Mouse (Mus musculus): ENCODE measurements at regions not wholly inside any gene's neighbourhood (a gene's known extent, or its start where the extent isn't known, plus 50 kb on each side); places are given as distances from the start of the nearest gene placed in this dataset.
A peak's percentile ranks its signal among the peaks of the same experiment; 100 is the strongest.

DNA sequence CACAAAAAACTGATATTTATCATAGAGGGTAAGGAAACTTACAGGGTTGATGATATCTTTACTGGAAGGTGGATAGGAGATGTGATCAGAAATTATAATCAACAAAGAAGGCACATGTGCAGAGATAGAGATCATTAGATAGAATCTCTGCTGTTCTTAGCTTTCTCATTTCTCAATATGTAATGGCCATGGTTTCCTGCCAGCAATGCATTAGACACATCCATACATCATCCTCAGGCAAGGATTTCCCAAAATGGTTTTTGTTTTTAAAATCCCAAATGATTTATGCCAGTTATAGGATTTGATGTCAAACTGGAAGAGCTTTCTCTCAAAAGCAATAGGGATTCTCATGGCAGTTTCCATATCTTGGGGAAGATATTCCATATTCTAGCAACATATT lies 52.0 kb upstream of the C030005K15Rik start:
- DNase-seq (ENCODE audit: low read depth, low spot score): no peak

DNA sequence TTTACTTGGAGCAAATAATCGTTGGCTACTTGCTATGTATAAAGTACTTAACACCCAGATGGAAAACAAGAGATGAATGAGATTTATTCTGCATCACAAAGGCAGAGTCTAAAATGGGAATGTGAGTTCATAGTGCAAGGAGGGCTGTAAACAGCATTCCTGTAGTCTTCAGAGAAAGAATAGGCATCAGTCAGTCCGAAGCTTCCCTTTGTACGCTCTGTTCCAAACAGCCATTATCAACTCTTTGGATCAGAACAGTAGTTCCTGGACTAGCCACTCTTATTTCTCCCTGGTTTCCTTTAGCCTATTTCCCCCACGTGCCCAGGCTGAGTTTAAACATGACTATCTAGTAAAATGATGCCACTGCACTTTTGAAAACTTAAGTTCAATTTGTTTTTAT lies 52.8 kb upstream of the C030005K15Rik start:
- no peak for DNase-seq (ENCODE audit: low read depth, low spot score)

DNA sequence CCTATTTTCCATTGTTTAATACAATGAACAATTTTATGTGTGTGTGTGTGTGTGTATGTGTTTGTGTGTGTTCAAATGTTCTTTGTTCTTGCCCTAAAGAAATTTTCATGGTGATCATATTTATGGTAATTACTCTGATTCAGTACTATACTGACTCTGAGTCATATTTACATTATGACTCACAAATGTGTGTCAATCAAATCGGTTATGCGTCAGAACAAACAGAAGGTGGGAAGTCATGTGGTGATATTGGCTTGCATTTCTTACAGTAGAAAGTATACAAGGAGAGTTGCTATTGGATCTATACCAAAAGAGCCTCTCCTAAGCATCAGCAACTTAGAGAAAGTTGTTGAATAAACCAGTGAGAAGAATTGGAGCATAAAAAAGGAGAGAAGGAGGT lies 67.2 kb upstream of the C030005K15Rik start:
- no peak for DNase-seq (ENCODE audit: low read depth, low spot score)

DNA sequence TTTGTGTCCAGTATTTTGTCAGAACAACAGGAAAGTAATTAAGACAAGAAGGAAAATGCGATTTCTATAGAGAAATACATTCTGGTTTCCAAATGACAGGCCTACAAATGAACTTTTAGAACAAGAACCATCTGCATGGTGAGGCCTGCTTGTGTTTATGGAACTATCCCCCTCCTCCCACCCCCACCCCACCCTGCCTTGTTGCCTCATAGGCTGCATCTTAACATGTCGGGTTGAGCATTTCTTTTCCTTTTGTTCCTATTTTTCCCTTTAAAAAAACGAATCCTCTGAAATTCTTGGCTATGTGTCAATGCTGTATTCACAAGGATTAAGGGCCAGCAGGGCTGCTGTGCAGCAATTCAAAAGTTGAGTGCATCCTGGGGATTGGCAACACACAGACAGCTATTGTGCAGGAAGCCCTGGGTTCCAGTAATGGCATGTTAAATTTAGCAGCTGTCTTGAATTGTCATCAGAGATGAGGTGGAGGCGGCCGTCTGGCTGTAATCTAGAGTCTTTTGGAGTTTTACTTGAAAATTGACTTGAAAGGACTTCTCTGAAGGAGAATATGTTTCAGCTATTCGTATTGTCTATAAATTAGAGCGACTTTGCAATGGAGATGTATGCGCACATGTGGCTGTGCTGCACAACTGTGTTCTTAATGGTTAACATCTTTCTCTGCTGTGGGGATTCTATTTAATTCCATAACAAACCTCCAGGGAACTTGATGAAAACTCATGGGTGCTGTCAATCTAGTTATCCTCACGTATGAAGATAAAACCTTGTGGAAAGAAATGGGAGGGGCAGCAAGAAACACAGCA lies 75.1 kb upstream of the C030005K15Rik start:
- no peak for DNase-seq (ENCODE audit: low read depth, low spot score)

DNA sequence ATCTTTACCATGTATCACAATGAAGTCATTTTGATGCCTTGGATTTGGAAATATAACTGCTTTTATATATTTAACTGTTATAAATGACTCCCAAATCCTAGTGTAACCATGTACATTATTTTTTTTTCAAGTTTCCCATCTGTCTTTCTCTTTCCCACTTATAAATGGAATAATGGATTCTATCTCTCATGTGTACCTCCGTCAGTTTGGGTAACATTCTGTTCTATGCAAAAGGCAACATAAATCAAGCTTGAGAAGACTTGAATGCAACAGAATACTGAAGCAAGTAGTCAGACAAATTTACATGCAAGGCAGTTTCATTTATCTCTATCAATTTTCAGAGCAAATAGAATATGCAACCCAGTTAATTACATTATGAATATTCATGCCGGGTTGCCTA lies 81.4 kb upstream of the C030005K15Rik start:
- no peak for DNase-seq (ENCODE audit: low read depth, low spot score)

DNA sequence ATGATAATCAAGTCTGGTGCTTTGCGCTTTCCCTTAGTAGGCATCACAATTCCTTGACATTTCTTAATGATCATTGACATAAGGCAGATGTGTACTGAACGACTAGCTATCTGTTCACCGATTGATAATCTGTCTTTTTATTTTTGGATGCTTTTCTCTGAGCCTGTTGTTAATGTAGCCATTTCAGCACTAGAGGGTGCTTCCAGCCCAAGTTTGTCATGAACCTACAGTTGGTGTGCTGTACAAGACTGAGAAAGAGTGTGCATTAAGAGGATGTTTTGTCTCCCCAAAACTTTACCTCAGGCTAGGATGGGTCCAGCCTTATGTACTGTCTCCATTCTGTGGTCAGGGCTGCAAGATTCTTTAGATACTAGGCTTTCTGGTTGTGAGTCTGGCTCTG lies 116.0 kb upstream of the C030005K15Rik start:
- no peak for DNase-seq (ENCODE audit: low read depth, low spot score)

DNA sequence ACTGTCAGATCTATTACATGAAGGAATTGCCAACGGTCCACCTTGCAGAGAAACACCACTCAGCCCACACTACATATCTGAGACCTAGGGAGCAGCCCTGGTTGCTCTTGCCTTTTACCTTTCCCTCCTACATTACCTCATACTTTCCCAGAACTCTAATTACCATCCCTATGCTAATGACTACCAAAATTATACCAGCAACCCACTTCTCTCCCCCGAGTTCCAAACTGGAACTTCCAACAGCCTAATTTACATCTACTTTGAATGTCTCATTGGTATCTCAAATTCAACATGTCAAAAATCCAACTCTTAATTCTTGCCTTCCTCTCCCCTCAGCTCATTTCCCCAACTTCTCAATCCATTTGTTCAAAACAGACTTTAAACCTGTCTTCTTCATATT lies 124.9 kb upstream of the C030005K15Rik start:
- no peak for DNase-seq (ENCODE audit: low read depth, low spot score)

DNA sequence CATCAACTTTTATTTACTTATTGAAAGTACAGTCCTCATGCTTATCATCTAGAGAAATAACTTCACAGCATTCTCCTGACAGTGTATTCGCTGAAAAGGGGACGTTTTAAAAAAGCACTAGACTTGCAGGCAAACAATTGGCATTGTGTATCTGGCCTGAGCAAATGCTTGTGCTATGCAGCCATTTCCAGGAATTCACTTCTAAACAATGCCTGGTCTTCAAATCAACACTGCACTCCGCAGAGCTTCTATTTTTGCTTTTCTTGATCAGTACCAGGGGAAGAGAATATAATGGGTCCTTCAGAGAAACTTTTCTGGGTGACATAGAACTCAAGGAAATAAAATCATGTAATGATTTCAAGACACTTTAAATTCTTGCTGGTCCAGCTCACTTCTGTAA lies 150.5 kb upstream of the C030005K15Rik start:
- DNase-seq (ENCODE audit: low read depth, low spot score): no peak

DNA sequence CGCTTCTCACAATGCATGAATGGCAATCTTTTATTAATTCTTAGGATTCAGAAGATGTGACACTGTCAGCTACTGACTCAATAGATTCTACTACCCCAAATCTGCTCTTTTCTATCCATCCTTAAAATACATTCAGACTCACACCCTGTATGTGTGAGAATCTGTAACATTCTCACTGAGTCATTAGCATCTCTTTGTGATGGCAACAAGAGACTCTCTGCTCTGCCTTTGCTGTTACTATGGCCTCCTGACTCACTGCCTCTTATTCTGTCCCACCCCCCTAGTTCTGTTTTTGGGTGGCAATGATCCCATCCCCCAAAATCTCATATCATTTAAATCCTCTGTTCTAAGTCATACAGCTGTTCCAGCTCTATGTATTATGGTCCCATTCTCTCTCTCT lies 159.5 kb upstream of the C030005K15Rik start:
- DNase-seq (ENCODE audit: low read depth, low spot score): no peak

DNA sequence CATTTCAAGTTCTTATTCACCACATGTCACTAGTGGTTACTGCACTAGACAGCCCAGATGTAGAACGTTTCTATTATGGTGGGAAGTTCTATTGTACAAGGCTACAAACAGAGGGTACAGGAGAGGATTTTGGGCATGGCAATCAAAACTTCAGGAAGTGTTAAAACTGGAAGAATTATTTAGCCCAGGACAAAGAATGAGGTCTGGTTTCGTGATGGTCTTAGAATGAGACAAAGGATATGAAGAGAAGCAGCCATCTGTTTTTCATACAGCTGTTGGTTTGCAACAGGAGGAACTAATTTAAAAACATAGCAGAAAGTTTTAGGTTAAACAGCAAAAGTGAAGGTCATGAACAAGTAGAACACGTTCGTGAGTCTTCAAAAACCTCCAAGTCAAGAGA lies 179.2 kb upstream of the C030005K15Rik start:
- DNase-seq (ENCODE audit: low read depth, low spot score): no peak

DNA sequence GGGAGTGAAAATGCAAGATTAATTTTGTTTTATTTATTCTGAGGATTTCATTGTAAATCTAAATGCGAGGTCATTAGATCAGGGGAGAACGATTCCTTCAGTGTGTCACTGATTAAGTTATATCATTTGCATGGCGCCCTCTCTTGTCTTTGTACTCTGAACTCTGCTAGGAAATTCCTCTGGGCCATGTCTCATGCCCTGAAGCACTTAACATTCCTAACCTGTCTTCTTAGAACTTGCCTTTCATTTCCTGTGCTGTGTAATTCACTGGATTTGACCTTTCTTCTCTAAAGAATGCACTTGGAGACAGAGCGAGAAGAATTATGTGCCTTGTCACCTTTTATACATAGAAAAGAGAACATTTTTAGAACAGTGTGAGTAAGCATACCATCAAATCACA lies 199.0 kb upstream of the C030005K15Rik start:
- DNase-seq (ENCODE audit: low read depth, low spot score): peak; percentile 4

DNA sequence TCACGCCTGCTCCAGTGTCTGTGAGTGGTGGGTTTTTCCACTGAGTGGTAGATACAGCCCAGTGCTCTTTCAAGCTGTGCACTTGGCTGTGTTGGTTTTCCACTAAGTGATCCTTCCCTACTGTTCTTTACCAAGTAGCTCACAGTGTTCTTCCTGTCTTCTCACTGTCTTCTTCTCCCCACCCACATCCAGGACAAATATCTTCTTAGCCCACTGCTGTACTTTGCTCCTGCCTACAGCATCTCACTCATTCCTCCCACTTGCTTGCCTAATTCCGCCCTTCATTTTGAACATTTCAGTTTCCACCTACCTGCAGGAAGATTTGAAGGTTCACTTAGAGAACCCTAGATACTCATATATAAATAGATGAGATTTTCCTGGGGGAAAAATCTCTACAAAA lies 213.8 kb upstream of the C030005K15Rik start:
- no peak for DNase-seq (ENCODE audit: low read depth, low spot score)

DNA sequence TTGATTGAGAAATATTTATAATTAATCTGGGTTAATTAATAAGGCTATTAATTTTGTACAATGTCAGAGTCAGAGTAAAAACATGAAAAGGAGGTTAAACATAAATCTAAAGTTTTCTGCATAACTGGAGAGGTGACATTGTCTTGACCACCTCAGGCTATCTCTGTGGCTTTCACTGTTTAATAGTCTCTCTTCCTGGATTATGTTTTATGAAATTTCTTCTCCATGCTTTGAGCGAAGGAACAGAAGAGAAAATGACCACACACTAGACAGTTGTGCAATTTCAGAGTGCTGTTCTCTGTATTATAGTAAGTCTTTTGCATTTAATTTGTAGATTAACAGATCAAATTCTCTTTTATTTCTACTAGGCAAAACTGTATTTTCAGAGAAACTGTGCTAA lies 239.3 kb upstream of the C030005K15Rik start:
- DNase-seq (ENCODE audit: low read depth, low spot score): no peak

DNA sequence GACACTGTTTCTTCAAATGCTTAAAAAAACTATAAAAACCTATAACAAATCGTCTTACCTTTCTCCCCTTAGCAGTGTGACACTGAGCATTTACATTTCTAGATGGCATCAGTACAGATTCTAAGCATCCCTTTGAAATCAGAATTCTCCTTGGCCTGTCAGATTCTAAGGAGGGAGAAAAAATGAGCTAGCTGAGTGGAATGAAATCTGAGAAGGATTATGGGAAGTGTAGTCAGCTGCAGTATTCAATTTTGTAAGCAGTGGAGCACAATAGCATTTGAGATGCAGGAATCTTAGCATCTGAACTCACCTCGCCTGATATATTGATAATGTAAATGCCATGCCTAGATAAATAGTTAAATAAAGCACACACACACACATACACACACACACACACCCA lies 240.4 kb upstream of the C030005K15Rik start:
- no peak for DNase-seq (ENCODE audit: low read depth, low spot score)

DNA sequence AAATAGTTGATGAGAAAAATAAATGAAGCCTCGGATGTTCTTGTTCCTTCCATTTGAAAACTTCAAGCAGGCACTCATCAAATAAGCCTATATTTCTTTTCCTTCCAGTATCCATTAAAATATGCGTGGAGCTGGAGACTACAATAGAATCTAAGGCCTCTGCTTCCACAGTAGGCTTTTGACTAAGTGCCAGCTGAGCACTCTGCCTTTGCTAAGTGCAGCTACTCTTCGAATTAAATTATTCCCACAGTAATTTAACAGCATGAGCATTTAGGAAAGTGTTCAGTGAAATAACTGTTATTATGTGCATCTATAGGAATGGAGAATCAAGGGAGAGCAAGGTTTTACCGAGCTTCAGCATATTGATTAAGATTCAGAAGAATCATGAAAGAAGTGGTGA lies 280.5 kb upstream of the C030005K15Rik start:
- DNase-seq (ENCODE audit: low read depth, low spot score): no peak

DNA sequence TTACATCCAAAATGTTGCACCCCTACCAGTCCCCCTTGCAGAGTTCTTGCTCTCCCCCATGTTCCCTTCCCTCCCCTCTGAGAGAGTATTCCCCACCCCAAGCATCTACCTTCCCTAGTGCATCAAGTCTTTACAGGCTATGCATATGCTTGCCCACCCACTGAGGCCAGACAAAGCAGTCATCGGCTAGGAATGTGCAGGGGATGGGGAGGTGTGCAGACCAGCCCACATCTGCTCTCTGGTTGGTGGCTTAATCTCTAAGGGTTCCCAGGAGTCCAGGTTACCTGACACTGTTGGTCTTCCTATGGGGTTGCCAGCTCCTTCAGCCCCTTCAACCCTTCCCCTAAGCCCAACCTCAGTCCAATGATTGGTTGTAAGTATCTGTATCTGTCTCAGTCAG lies 281.8 kb upstream of the C030005K15Rik start:
- DNase-seq (ENCODE audit: low read depth, low spot score): peak; percentile 93

DNA sequence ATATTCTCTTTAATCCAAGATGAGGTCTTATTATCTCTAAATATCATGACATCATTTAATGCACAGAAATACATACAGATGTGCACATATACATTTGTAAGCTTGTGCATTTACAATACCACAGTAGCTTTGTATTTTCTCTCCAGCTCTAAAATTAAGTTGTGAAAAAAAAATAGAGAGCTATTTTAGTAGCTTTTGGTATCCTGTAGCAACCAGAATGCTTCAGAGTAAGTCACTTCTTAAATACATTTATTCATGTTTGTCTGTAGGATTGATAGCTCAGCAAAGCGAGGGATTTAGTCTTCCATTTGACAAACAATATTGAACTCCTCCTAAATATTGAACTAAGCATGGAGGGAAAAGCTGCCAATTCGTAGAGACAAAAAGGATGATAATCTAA lies 286.4 kb upstream of the C030005K15Rik start:
- DNase-seq (ENCODE audit: low read depth, low spot score): no peak

DNA sequence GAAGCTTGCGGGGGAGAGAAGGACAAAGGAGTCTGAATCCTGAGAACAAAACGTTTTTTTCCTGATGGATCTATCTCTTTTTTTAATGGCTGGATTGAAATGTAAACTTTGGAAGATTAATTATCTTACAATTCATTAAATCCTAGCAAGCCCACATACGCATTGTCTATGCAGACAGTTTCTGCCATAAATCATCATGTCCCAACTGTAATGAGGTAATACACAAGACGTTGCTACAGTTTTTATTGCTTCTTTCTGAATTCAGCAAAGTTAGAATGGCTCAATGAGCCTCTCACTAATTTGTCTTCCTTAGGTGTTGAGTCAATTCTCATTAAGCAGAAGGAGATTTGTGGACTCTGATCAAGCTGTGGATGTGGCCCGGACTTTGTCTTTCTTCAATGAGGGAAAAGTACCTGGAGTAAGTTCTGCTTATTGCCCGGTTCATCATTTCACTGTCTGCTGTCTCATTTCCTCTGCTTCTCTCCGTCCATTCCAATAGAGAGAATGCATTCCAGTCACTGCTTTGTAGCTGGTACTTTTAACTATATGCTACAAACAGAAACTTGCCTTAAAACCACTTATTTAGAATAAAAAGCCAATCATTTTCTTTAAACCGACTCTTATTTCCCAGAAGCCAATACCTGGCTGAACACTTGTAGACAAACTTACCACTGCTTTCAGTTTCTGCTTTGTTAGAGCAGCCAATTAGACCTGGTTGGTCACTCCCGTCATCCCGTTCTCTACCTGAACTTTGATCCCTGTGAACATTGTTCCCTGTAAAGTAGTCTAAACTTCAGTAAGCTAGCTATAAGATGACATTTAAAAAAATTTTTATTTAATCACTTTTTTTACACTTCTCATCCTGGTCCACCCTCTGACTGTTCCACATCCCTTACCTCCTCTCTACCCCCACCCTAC lies 288.7 kb upstream of the C030005K15Rik start:
- DNase-seq (ENCODE audit: low read depth, low spot score): no peak

DNA sequence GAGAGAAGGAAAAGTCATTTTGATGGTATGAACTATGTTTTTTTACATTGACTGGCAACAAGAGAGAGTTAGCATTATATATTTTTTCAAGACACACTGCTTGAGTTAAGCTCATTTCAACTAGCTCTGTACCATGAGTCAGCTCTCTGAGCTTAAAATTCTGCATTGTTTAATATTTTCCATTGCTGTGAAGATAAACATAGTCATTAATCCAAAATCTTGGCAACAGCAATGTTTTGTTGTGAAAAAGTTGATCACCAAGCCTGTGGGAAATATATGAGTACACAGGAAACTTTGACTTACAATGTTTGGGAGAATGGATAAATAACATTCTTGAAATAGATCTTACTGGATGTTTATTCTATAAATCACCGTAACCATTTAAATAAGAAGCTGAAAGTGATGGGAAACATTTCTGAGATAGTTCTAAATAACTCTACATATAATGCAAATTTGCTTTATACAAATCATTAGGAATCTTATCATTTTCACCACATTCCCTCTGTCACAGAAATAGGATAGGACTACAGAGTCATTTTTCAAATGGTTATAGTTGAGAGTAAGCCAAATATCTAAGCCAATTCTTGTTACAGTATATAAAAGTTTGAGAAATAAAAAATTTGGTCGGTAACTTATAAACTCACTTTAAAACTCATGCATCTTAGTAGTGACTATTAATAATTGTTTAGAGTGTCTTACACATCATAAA lies 290.2 kb upstream of the C030005K15Rik start:
- no peak for DNase-seq (ENCODE audit: low read depth, low spot score)

DNA sequence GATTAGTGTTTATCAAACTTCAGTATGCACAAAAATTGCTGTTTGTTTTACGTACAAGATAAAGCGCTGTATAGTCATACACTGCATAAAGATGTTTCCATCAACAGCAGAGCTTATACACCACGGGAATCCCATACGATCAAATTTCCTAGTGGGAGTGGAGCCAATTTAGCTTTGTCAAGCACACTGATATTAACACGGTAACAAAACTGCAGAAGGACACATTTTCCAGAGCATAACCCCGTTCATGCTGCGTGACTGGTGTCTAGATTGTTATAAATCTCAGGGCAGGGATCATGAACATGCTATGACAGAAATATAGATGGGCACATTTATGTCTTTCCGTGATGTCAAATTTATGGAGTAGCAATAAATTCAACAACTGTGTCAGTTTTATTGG lies 302.6 kb upstream of the C030005K15Rik start:
- DNase-seq (ENCODE audit: low read depth, low spot score): no peak

DNA sequence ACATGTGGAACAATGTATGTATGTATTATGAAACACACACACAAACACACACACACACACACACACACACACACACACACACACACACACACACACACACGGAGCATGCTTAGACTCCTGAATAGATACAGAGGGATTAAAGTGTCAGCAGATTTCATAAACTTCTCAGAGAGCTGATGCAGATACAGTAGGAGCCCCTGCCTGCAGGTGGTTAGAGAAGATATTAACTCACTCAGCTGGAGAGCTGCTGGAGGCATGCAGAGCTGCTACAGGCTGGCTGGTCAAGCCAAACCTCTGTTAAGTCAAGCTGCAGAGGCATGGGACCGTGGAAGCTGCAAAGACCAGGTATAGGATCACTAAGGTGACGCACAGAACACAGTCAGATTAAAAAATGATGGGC lies 303.1 kb upstream of the C030005K15Rik start:
- DNase-seq (ENCODE audit: low read depth, low spot score): no peak

DNA sequence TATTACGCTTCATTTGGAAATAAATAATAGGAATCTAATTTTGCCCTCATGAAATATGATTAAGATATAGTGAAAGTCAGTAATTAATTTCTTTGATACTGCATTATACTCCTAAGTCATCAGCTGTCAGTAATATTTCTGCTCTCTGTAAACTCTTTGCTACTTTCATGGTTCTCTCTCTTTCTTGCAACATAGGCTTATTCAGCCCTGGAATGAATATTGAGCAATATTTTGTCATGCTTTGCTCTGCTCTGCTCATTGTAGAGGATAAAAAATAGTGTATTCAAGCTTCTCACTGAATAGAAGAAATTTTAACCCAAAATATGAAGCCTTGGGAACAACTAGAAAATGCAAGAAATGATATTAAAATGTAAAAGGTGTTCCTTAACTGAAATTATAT lies 306.1 kb upstream of the C030005K15Rik start:
- no peak for DNase-seq (ENCODE audit: low read depth, low spot score)

Measured in ES-CJ7 (cell line).